Mouse (Mus musculus) neural tube, embryonic 12.5 days (tissue): ENCODE measurements around the gene Sfmbt2. TPM values are rescaled to one million over a fixed set of nuclear protein-coding genes. Genes with fewer than 3 reads are reported as not detected.
"Not testable (repeated sequence)": the region's sequence is repeated elsewhere in the genome, so short reads cannot be mapped to it uniquely, and the experiment has no call there.

ENCODE experiments used
- ATAC-seq: fragments of 200-750 bp; cut with Nextera tagmentation; 2 replicates; pipeline ENCODE4 v1.8.0; 2017; ENCODE audit warnings: low read depth, mild to moderate bottlenecking, moderate TSS enrichment, moderate library complexity; ENCODE audit not compliant: low FRiP score
- H3K27ac ChIP-seq: fragments of 300-500 bp; sonication (generic); 2 replicates; pipeline ENCODE4 v1.5.1; 2016
- H3K27me3 ChIP-seq: fragments of 300-500 bp; sonication (generic); replicated peaks from 2 replicates; pipeline ENCODE4 v1.6.1; 2016; ENCODE audit warnings: mild to moderate bottlenecking
- H3K36me3 ChIP-seq: fragments of 300-500 bp; sonication (generic); 2 replicates; pipeline ENCODE4 v1.6.1; 2016; ENCODE audit warnings: mild to moderate bottlenecking
- H3K4me1 ChIP-seq: fragments of 300-500 bp; sonication (generic); 2 replicates; pipeline ENCODE4 v1.6.1; 2016
- H3K4me2 ChIP-seq: fragments of 300-500 bp; sonication (generic); replicated peaks from 2 replicates; pipeline ENCODE4 v1.6.1; 2016; ENCODE audit warnings: mild to moderate bottlenecking
- H3K4me3 ChIP-seq: fragments of 300-500 bp; sonication (generic); 2 replicates; pipeline ENCODE4 v1.5.1; 2016
- H3K9ac ChIP-seq: fragments of 300-500 bp; sonication (generic); 2 replicates; pipeline ENCODE4 v1.6.1; 2016; ENCODE audit warnings: mild to moderate bottlenecking
- H3K9me3 ChIP-seq: fragments of 300-500 bp; sonication (generic); 2 replicates; pipeline ENCODE4 v1.6.1; 2016; ENCODE audit warnings: mild to moderate bottlenecking
- WGBS: fragments of 180-500 bp; shearing (Covaris S2); methylation state at CpG from one replicate; pipeline ENCODE4 v1.1.7; 2016; 5-methylcytosine and 5-hydroxymethylcytosine counted together
- polyA plus RNA-seq: library from polyadenylated mRNA; unstranded; fragments of >200 nt; fragmentation: Nextera tagmentation; extraction: Ambion mirVana; gene quantifications from 2 replicates; pipeline ENCODE4 v1.2.1, GENCODE M21; 2016

The Sfmbt2 gene
- 2.4 and 2.8 TPM in 2 replicates for polyA plus RNA-seq

GRCm38 (mm10) chr2:10370176-10370575 lies at the start of gene Sfmbt2:
TSS of gene Sfmbt2 (plus strand) at chr2:10370510.
- Histone ChIP-seq H3K4me1 (peaks cover 10% of the 10 kb centered on the region; the same call in 1 of the 2 replicates), H3K27me3 (peaks cover 54% of the 10 kb centered on the region), H3K36me3 (no peaks in the 10 kb centered on the region), H3K27ac (no peak within 1 kb of the TSS), H3K4me3 (no peak within 1 kb of the TSS), H3K9ac (no peak within 1 kb of the TSS), H3K4me2 (no peak within 1 kb of the TSS), H3K9me3 (no peaks in the 10 kb centered on the region)
- WGBS, result 1% methylated on average over 10 of the region's 10 CpGs
- ATAC-seq, result no peak

DNA sequence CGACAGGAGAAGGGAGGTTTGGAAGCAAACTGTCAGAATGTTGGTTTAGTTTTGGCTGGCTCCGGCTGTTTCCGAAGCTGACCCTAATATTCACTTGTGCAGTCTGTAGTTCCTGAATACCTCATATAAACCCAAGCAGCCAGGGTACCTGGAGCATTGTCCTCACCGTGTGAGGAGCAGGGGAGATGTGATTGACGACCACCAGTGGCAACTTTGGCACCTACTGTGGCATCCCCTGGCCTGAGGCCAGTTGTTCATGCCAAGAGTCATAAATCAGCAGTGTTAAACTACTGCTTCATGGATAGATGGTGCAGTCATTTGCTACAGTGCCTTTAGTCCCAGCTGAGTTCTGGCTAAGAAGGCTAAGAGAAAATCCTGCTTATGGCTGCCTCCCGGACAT lies 49.2 kb upstream of the Sfmbt2 start:
- ATAC-seq, result no peak
- H3K9me3 ChIP-seq, result no peaks in the 10 kb centered on the region
- no peaks in the 10 kb centered on the region for H3K4me1 ChIP-seq
- no peaks in the 10 kb centered on the region for H3K36me3 ChIP-seq
- no peak overlapping the region for H3K4me3 ChIP-seq
- no peak overlapping the region for H3K27ac ChIP-seq
- no peaks in the 10 kb centered on the region for H3K27me3 ChIP-seq
- no peak overlapping the region for H3K9ac ChIP-seq
- 68% methylated on average over 6 of the region's 6 CpGs for WGBS
- H3K4me2 ChIP-seq, result no peak overlapping the region

GRCm38 (mm10) chr2:10323173-10323572 lies 47.1 kb upstream of the Sfmbt2 start:
- Histone ChIP-seq H3K27ac (no peak overlapping the region), H3K9me3 (no peaks in the 10 kb centered on the region), H3K36me3 (no peaks in the 10 kb centered on the region), H3K9ac (no peak overlapping the region), H3K4me3 (no peak overlapping the region), H3K4me1 (no peaks in the 10 kb centered on the region), H3K4me2 (no peak overlapping the region), H3K27me3 (no peaks in the 10 kb centered on the region)
- WGBS, result 83% methylated on average over 4 of the region's 4 CpGs
- ATAC-seq, result no peak

DNA sequence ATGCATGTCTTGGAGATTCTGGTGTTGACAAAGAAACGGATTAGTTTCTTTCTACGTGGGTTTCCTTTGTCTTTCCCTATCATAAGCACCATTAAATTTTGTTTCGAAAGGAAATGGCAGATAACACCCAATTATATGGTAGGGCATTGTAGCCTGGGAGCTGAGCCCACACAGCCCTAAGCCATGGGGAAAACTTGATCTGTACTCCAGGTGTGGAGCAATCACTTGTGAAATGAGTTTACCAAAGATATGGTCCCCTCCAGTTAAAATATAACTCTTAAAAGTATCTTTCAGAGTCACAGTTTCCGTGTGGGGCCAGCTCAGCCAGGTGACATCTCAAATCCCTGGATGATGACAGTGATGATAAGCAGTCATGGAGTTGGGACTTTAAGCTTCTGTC lies 45.3 kb upstream of the Sfmbt2 start:
- H3K4me3 ChIP-seq, result no peak overlapping the region
- ATAC-seq, result no peak
- no peak overlapping the region for H3K27ac ChIP-seq
- no peak overlapping the region for H3K4me2 ChIP-seq
- H3K4me1 ChIP-seq, result no peaks in the 10 kb centered on the region
- 81% methylated on average over 4 of the region's 4 CpGs for WGBS
- no peaks in the 10 kb centered on the region for H3K36me3 ChIP-seq
- no peaks in the 10 kb centered on the region for H3K27me3 ChIP-seq
- H3K9ac ChIP-seq, result no peak overlapping the region
- H3K9me3 ChIP-seq, result no peaks in the 10 kb centered on the region

- Histone ChIP-seq H3K9ac (no peak overlapping the region), H3K27ac (no peak overlapping the region), H3K4me2 (no peak overlapping the region), H3K36me3 (no peaks in the 10 kb centered on the region), H3K4me3 (no peak overlapping the region), H3K9me3 (no peaks in the 10 kb centered on the region), H3K27me3 (0 out of 2 replicates have a peak, but pooled peaks cover 3% of the 10 kb centered on the region), H3K4me1 (no peaks in the 10 kb centered on the region)
- no peak for ATAC-seq
- 74% methylated on average over 5 of the region's 5 CpGs for WGBS
Observed at GRCm38 (mm10) chr2:10330216-10330615, 40.1 kb upstream of the Sfmbt2 start.

DNA sequence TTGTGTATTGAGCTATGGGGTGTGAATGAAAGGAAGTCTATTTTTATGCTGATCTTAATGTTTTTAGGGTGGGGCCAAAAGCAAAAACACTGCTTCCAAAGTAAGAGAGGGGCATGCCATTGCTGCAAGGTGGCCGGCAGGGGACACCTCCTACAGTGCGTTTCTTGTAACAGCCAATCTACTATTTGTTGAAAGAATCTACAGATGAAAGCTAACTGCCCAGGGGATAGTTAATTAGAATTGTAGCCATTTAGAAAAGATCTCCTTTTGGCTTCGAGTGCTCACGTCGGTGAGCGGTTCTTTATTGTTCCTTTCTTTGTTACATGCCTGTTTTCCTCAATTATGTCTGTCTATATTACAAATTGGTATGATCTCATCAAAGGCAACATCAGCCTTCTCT lies 36.0 kb upstream of the Sfmbt2 start:
- Histone ChIP-seq H3K4me1 (no peaks in the 10 kb centered on the region), H3K4me2 (no peak overlapping the region), H3K27me3 (0 out of 2 replicates have a peak, but pooled peaks cover 3% of the 10 kb centered on the region), H3K9me3 (no peaks in the 10 kb centered on the region), H3K4me3 (no peak overlapping the region), H3K27ac (no peak overlapping the region), H3K9ac (no peak overlapping the region), H3K36me3 (no peaks in the 10 kb centered on the region)
- ATAC-seq, result no peak
- WGBS, result 7% methylated on average over 6 of the region's 6 CpGs

DNA sequence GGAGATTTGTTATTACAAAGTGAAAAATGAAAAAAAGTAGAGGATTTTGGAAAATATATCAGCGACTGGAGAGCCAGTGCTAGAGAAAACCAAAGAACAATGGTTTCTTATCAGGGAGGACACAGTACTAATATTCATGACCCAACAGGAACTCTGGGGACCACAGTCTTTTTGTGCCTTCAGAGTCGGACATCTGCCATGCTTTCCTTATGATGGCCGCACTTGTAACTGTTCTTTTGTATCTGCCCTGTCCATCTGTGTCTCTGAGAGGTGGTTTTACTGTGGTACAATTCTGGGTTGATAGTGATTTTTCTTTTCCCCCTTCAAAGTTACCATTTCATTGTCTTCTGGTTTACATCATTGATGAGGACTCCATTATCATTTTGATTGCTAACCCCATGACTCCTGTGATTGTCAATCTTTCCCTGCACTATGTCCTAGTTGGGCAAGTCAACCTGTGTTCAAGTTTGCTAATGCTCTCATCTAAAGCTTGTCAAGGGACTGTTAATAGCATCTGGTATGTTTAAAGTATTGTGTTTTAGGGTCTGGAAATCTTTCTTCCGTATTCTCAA lies 35.2 kb upstream of the Sfmbt2 start:
- WGBS, result 52% methylated on average over 4 of the region's 4 CpGs
- Histone ChIP-seq H3K27ac (no peak overlapping the region), H3K36me3 (no peaks in the 10 kb centered on the region), H3K4me3 (no peak overlapping the region), H3K9ac (no peak overlapping the region), H3K4me2 (no peak overlapping the region), H3K9me3 (no peaks in the 10 kb centered on the region), H3K27me3 (0 out of 2 replicates have a peak, but pooled peaks cover 3% of the 10 kb centered on the region), H3K4me1 (no peaks in the 10 kb centered on the region)
- no peak for ATAC-seq

GRCm38 (mm10) chr2:10340022-10340421 lies 30.3 kb upstream of the Sfmbt2 start:
- no peak overlapping the region for H3K4me3 ChIP-seq
- no peak for ATAC-seq
- no peaks in the 10 kb centered on the region for H3K4me1 ChIP-seq
- WGBS, result 86% methylated on average over 1 of the region's 1 CpGs
- H3K27me3 ChIP-seq, result no peaks in the 10 kb centered on the region
- H3K9ac ChIP-seq, result no peak overlapping the region
- H3K9me3 ChIP-seq, result no peaks in the 10 kb centered on the region
- H3K4me2 ChIP-seq, result no peak overlapping the region
- no peaks in the 10 kb centered on the region for H3K36me3 ChIP-seq
- H3K27ac ChIP-seq, result no peak overlapping the region

DNA sequence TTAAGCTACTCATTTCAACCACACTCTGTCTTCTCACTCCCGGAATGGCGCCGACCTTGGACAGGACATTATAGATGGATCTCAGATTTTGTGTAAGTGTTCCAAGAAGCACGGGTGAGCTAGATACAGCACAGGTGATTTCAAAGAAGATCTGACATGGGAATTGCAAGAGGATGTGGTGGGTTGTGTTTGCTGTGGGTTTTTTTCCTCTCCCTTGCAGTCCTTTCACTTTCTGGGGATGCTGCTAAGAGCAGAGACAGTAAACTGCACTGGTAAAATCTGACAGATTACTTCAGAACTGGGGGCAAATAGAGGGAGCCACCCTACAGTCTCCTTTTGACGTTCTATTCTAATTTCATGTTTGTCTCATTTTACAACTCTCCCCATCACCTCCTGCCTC lies 26.8 kb upstream of the Sfmbt2 start:
- ATAC-seq, result no peak
- 88% methylated on average over 5 of the region's 5 CpGs for WGBS

GRCm38 (mm10) chr2:10344073-10344472 lies 26.2 kb upstream of the Sfmbt2 start:
- H3K4me2 ChIP-seq, H3K27me3 ChIP-seq, H3K9me3 ChIP-seq, H3K4me3 ChIP-seq, H3K4me1 ChIP-seq, H3K9ac ChIP-seq, ATAC-seq, H3K27ac ChIP-seq, H3K36me3 ChIP-seq: not testable (repeated sequence)
- 94% methylated on average over 1 of the region's 1 CpGs for WGBS

More for the DNA sequence above, 26.8 kb upstream of the Sfmbt2 start:
- H3K4me2 ChIP-seq, result no peak overlapping the region
- no peaks in the 10 kb centered on the region for H3K4me1 ChIP-seq
- H3K4me3 ChIP-seq, result no peak overlapping the region
- H3K27me3 ChIP-seq, result no peaks in the 10 kb centered on the region
- no peaks in the 10 kb centered on the region for H3K9me3 ChIP-seq
- no peak overlapping the region for H3K9ac ChIP-seq
- H3K27ac ChIP-seq, result no peak overlapping the region
- H3K36me3 ChIP-seq, result no peaks in the 10 kb centered on the region

DNA sequence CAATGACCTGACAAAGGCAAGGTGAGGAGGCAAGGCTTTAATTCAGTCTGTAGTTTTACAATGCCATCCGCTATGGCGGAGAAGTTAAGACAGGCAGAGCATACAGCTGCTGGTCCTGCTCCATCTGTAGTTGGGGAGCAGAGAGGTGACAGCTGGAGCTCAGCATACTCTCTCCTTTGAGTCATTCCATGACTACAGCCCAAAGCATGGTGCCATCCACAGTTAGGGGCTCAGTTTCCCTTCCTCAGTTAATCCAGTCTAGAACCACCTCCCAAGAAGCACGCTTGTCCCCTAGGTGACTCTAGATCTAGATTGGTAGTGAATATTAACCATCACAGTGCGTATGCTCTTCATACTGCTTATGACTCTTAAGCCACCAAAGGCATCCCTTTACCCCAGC lies 23.1 kb upstream of the Sfmbt2 start:
- Histone ChIP-seq H3K4me2 (no peak overlapping the region), H3K27me3 (no peaks in the 10 kb centered on the region), H3K4me3 (no peak overlapping the region), H3K27ac (no peak overlapping the region), H3K9me3 (no peaks in the 10 kb centered on the region), H3K36me3 (no peaks in the 10 kb centered on the region), H3K4me1 (no peaks in the 10 kb centered on the region), H3K9ac (no peak overlapping the region)
- 92% methylated on average over 4 of the region's 4 CpGs for WGBS
- no peak for ATAC-seq

DNA sequence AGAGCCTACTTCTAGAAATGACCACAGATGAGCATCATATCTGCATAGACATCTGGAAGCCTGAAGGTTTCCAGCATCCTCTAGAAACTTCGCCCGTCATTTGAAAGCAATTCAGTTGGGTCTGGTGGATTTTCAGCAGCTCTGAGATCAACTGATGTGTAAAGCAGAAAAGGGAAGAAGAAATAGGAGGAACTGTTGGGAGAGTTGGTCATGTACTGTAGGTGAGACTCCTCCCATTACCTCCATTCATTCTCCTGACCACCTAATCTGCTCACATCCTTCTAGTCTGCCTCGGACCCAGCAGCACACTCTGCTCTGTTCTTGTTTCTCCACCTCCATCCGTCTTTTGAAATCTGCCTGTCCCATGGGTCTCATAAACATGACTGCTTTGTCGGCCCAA lies 22.3 kb upstream of the Sfmbt2 start:
- no peak overlapping the region for H3K9ac ChIP-seq
- 64% methylated on average over 5 of the region's 5 CpGs for WGBS
- H3K4me2 ChIP-seq, result no peak overlapping the region
- no peak overlapping the region for H3K27ac ChIP-seq
- H3K27me3 ChIP-seq, result no peaks in the 10 kb centered on the region
- H3K4me3 ChIP-seq, result no peak overlapping the region
- H3K36me3 ChIP-seq, result no peaks in the 10 kb centered on the region
- no peak for ATAC-seq
- no peaks in the 10 kb centered on the region for H3K9me3 ChIP-seq
- no peaks in the 10 kb centered on the region for H3K4me1 ChIP-seq

DNA sequence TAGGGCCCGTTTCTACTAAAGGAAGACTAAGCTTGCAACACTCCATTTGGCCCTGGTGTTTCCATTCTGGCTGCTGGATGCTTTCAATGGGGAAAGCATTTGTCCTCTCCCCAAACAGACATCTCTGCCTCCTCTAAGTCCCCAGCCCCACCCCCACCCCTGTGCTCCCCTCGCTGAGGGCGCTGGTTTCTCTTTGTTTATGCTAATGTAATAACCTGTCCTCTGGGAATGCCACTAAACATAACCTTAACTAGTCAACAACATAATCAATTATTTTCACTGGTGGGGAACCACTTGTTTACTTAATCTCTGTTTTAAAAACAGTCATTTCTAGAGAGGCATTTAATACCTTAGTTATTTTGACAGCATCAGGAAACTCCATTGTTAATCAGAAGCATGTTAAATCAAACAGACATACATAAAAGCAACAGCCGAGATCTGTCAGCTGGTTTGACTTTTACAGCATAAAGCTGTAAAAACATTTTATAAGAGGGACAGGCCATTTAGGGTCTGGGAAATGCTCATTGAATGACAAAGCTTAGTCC lies 20.0 kb upstream of the Sfmbt2 start:
- no peaks in the 10 kb centered on the region for H3K9me3 ChIP-seq
- no peaks in the 10 kb centered on the region for H3K36me3 ChIP-seq
- no peaks in the 10 kb centered on the region for H3K4me1 ChIP-seq
- no peak overlapping the region for H3K4me2 ChIP-seq
- no peak overlapping the region for H3K4me3 ChIP-seq
- no peak overlapping the region for H3K27ac ChIP-seq
- H3K9ac ChIP-seq, result no peak overlapping the region
- ATAC-seq, result no peak
- WGBS, result 10% methylated on average over 4 of the region's 4 CpGs
- no peaks in the 10 kb centered on the region for H3K27me3 ChIP-seq
